Comparison of ENCODE assay signal across 10 mouse cellular contexts in genomic region chr2:168469032-168469431, GRCm38 (mm10).
DNase-seq lines count a peak whose midpoint lies in the region; ATAC-seq and TF ChIP-seq lines count a peak whose summit lies in the region.
"Had no signal": no experiment of that assay in that cellular context is flagged by ENCODE, and none has a peak within 500 bp of the region (broad histone marks: within the 10 kb centered on the region; RNA-seq: fewer than 3 reads in every experiment).

No protein-coding gene starts in this region.

- H3K4me2 ChIP-seq in hindbrain, embryonic 13.5 days = no peak overlapping the region
- no peak overlapping the region for H3K4me2 ChIP-seq in kidney, embryonic 16.5 days (replicated peaks; ENCODE audit: low read depth, low read length)

- peaks cover 23% of the 10 kb centered on the region for H3K4me1 ChIP-seq in hindbrain, embryonic 10.5 days (replicated peaks)
- peaks cover 16% of the 10 kb centered on the region for H3K4me1 ChIP-seq in hindbrain, embryonic 13.5 days (replicated peaks)
- H3K4me1 ChIP-seq in kidney, embryonic 16.5 days (ENCODE audit: insufficient read depth, low read length) = peaks cover 6% of the 10 kb centered on the region; the same call in 1 of the 2 replicates
- no peaks in the 10 kb centered on the region for H3K4me1 ChIP-seq in liver, adult 2 months (ENCODE audit: control insufficient read depth, insufficient read depth, low read length)

- no peak overlapping the region for H3K4me3 ChIP-seq in hindbrain, embryonic 10.5 days
- H3K4me3 ChIP-seq in hindbrain, embryonic 13.5 days = no peak overlapping the region
- H3K4me3 ChIP-seq in kidney, embryonic 16.5 days (ENCODE audit: low read length) = no peak overlapping the region
- H3K4me3 ChIP-seq in liver, adult 2 months (ENCODE audit: insufficient read depth, low read depth, low read length) = no peak overlapping the region

- DNase-seq in hindbrain, embryonic 10.5 days (ENCODE audit: low spot score) = peak; percentile 74
- DNase-seq in cerebellum, postnatal 4 days (ENCODE audit: low spot score in 2 of 2) = peak; percentile 40 to 74
- DNase-seq in gastrocnemius, postnatal 25 days = peak; percentile 72
- DNase-seq in liver, adult 2 months (ENCODE audit: extremely low read depth, low read depth, low spot score) = peak; percentile 45
- DNase-seq in ovary, postnatal 36 days (ENCODE audit: low spot score) = peak; percentile 74
- DNase-seq in thymus, postnatal 0 days (ENCODE audit: low spot score) = peak; percentile 73

- TF ChIP-seq POLR2A in liver, adult 2 months (IDR thresholded peaks at IDR 0.05; ENCODE audit: extremely low read depth, insufficient read depth, low read length) = no peak

- no peak overlapping the region for H3K9ac ChIP-seq in hindbrain, embryonic 13.5 days
- H3K9ac ChIP-seq in kidney, embryonic 16.5 days (replicated peaks; ENCODE audit: low read length) = no peak overlapping the region
- H3K9ac ChIP-seq in liver, adult 2 months (ENCODE audit: low read depth, low read length) = no peak overlapping the region

- no peaks in the 10 kb centered on the region for H3K36me3 ChIP-seq in hindbrain, embryonic 10.5 days
- H3K36me3 ChIP-seq in hindbrain, embryonic 13.5 days = no peaks in the 10 kb centered on the region
- H3K36me3 ChIP-seq in kidney, embryonic 16.5 days (ENCODE audit: insufficient read depth, low read length) = no peaks in the 10 kb centered on the region
- no peaks in the 10 kb centered on the region for H3K36me3 ChIP-seq in liver, adult 2 months (ENCODE audit: control insufficient read depth, insufficient read depth, low read length)

- no peak overlapping the region for H3K27ac ChIP-seq in hindbrain, embryonic 10.5 days
- H3K27ac ChIP-seq in hindbrain, embryonic 13.5 days = no peak overlapping the region
- H3K27ac ChIP-seq in kidney, embryonic 16.5 days (ENCODE audit: low read length) = no peak overlapping the region
- H3K27ac ChIP-seq in liver, adult 2 months (replicated peaks; ENCODE audit: insufficient read depth, low read depth, low read length) = no peak overlapping the region
- H3K27ac ChIP-seq: macrophage had no signal

- peak; percentile 78 for TF ChIP-seq CTCF in liver, adult 2 months (IDR thresholded peaks at IDR 0.05; ENCODE audit: low read depth, low read length)

- no peaks in the 10 kb centered on the region for H3K9me3 ChIP-seq in hindbrain, embryonic 10.5 days
- no peaks in the 10 kb centered on the region for H3K9me3 ChIP-seq in hindbrain, embryonic 13.5 days
- no peaks in the 10 kb centered on the region for H3K9me3 ChIP-seq in kidney, embryonic 16.5 days (ENCODE audit: low read length)

- peaks cover 24% of the 10 kb centered on the region; the same call in 1 of the 2 replicates for H3K27me3 ChIP-seq in hindbrain, embryonic 10.5 days (ENCODE audit: insufficient read depth, poor library complexity, severe bottlenecking)
- H3K27me3 ChIP-seq in hindbrain, embryonic 13.5 days = peaks cover 24% of the 10 kb centered on the region; the same call in 1 of the 2 replicates
- H3K27me3 ChIP-seq in kidney, embryonic 16.5 days (ENCODE audit: insufficient read depth, low read length) = peaks cover 4% of the 10 kb centered on the region; the same call in 1 of the 2 replicates
- H3K27me3 ChIP-seq in liver, adult 2 months (ENCODE audit: control insufficient read depth, insufficient read depth, low read length) = no peaks in the 10 kb centered on the region
- H3K27me3 ChIP-seq: Patski had no signal

- no peak for ATAC-seq in hindbrain, embryonic 13.5 days (ENCODE audit: low FRiP score)
- ATAC-seq in kidney, embryonic 16.5 days (ENCODE audit: low FRiP score, low TSS enrichment) = peak; percentile 42; the same call in 1 of the 2 replicates
- ATAC-seq: Patski had no signal

- H3K79me2 ChIP-seq in liver, adult 2 months (ENCODE audit: control insufficient read depth, insufficient read depth, low read length) = no peaks in the 10 kb centered on the region

- WGBS in hindbrain, embryonic 10.5 days = 16% methylated on average over 4 of the region's 4 CpGs
- WGBS in hindbrain, embryonic 13.5 days = 13% methylated on average over 4 of the region's 4 CpGs
- WGBS in kidney, embryonic 16.5 days = 13% methylated on average over 4 of the region's 4 CpGs
- WGBS in liver, adult 2 months = 3% methylated on average over 4 of the region's 4 CpGs
